In the genomic region with DNA sequence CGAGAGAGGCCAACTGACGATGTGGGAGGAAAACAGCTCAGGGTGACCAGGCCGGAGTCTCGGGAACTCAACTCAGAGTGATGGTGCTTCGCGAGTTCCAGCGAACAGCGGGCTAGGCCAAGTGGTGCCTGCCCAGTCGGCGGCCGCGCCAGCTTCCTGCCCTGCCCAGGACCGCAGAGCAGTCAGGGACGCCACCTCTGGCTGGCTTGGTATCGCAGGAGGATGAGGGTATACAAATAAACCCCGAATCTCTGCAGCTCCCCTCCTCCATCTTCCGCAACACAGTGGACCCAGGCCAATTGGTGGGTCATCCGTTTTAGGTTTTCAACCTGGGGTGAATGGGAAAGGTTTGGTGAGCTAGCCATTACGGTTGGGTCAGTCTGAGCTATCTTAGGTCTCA, we compare ENCODE assay signal across 8 mouse cellular contexts. TPM values are rescaled to one million over a fixed set of nuclear protein-coding genes. Genes with fewer than 3 reads are reported as not detected.
DNase-seq lines count a peak whose midpoint lies in the region; ATAC-seq and TF ChIP-seq lines count a peak whose summit lies in the region.

No protein-coding gene starts in this region.

- TF ChIP-seq POLR2A in testis, adult 2 months (IDR thresholded peaks at IDR 0.05; ENCODE audit: control insufficient read depth, low read depth, low read length) = no peak
- TF ChIP-seq POLR2A in cortical plate, adult 2 months (IDR thresholded peaks at IDR 0.05; ENCODE audit: extremely low read depth, insufficient read depth, low read length) = no peak
- TF ChIP-seq POLR2A in olfactory bulb, adult 2 months (IDR thresholded peaks at IDR 0.05; ENCODE audit: insufficient read depth, low read depth, low read length) = no peak

- H3K27ac ChIP-seq in testis, adult 2 months (ENCODE audit: control insufficient read depth, insufficient read depth, low read depth, low read length) = peak overlapping the region; percentile 17
- H3K27ac ChIP-seq in cortical plate, adult 2 months (ENCODE audit: insufficient read depth, low read length) = peak overlapping the region; percentile 77; the same call in 1 of the 2 replicates
- peak overlapping the region; percentile 89 for H3K27ac ChIP-seq in heart, embryonic 10.5 days
- H3K27ac ChIP-seq in kidney, embryonic 14.5 days (ENCODE audit: low read depth, low read length) = no peak overlapping the region
- peak overlapping the region; percentile 4; the same call in 1 of the 2 replicates for H3K27ac ChIP-seq in olfactory bulb, adult 2 months (ENCODE audit: insufficient read depth, low read depth, low read length)

- H3K9me3 ChIP-seq in heart, embryonic 10.5 days = no peaks in the 10 kb centered on the region
- H3K9me3 ChIP-seq in kidney, embryonic 14.5 days (ENCODE audit: control insufficient read depth, low read length) = no peaks in the 10 kb centered on the region

- no peaks in the 10 kb centered on the region for H3K27me3 ChIP-seq in testis, adult 2 months (ENCODE audit: control insufficient read depth, insufficient read depth, low read length)
- H3K27me3 ChIP-seq in heart, embryonic 10.5 days (ENCODE audit: insufficient read depth, poor library complexity, severe bottlenecking) = peaks cover 98% of the 10 kb centered on the region
- peaks cover 41% of the 10 kb centered on the region for H3K27me3 ChIP-seq in kidney, embryonic 14.5 days (ENCODE audit: control insufficient read depth, insufficient read depth, low read length)

- no peak for ATAC-seq in kidney, embryonic 14.5 days (ENCODE audit: low FRiP score, low TSS enrichment)

- peak overlapping the region; percentile 61 for H3K4me2 ChIP-seq in kidney, embryonic 14.5 days (replicated peaks; ENCODE audit: low read depth, low read length)

- WGBS in heart, embryonic 10.5 days = 1% methylated on average over 19 of the region's 19 CpGs
- 5% methylated on average over 19 of the region's 19 CpGs for WGBS in kidney, embryonic 14.5 days
- 30% methylated on average over 19 of the region's 19 CpGs for WGBS in olfactory bulb, adult 2 months

- DNase-seq in testis, postnatal 14 days (ENCODE audit: low spot score) = no peak
- DNase-seq in heart, embryonic 10.5 days (ENCODE audit: low spot score) = peak; percentile 81
- DNase-seq in lung, postnatal 10 days = peak; percentile 88
- DNase-seq in right cerebral cortex, adult 2 months (ENCODE audit: low spot score in 2 of 2) = no peak

- no peak overlapping the region for H3K9ac ChIP-seq in kidney, embryonic 14.5 days (ENCODE audit: low read depth, low read length)

- H3K4me3 ChIP-seq in testis, adult 2 months (ENCODE audit: control insufficient read depth, low read depth, low read length) = peak overlapping the region; percentile 47
- H3K4me3 ChIP-seq in cortical plate, adult 2 months (ENCODE audit: insufficient read depth, low read length) = peak overlapping the region; percentile 62
- H3K4me3 ChIP-seq in heart, embryonic 10.5 days = peak overlapping the region; percentile 58
- peak overlapping the region; percentile 34; the same call in 1 of the 2 replicates for H3K4me3 ChIP-seq in kidney, embryonic 14.5 days (ENCODE audit: low read length)
- H3K4me3 ChIP-seq in olfactory bulb, adult 2 months (ENCODE audit: insufficient read depth, low read depth, low read length) = peak overlapping the region; percentile 8

- peaks cover 35% of the 10 kb centered on the region for H3K4me1 ChIP-seq in testis, adult 2 months (ENCODE audit: control insufficient read depth, insufficient read depth, low read length)
- H3K4me1 ChIP-seq in cortical plate, adult 2 months (ENCODE audit: control insufficient read depth, insufficient read depth, low read length) = no peaks in the 10 kb centered on the region; the same call in 1 of the 2 replicates
- peaks cover 62% of the 10 kb centered on the region for H3K4me1 ChIP-seq in heart, embryonic 10.5 days
- H3K4me1 ChIP-seq in kidney, embryonic 14.5 days (ENCODE audit: control insufficient read depth, insufficient read depth, low read length) = peaks cover 19% of the 10 kb centered on the region; the same call in 1 of the 2 replicates
- peaks cover 43% of the 10 kb centered on the region for H3K4me1 ChIP-seq in olfactory bulb, adult 2 months (ENCODE audit: control insufficient read depth, insufficient read depth, low read length)

- peak; percentile 15; the same call in 1 of the 2 replicates for TF ChIP-seq CTCF in testis, adult 2 months (IDR thresholded peaks at IDR 0.05; ENCODE audit: control insufficient read depth, insufficient read depth, insufficient replicate concordance, low read depth, low read length)
- 0 out of 2 replicates have a peak, but pooled peaks have one; percentile 24 for TF ChIP-seq CTCF in cortical plate, adult 2 months (IDR thresholded peaks at IDR 0.05; ENCODE audit: extremely low read depth, insufficient read depth, low read length)
- TF ChIP-seq CTCF in olfactory bulb, adult 2 months (IDR thresholded peaks at IDR 0.05; ENCODE audit: insufficient read depth, low read depth, low read length) = no peak

- no peaks in the 10 kb centered on the region for H3K36me3 ChIP-seq in testis, adult 2 months (ENCODE audit: control insufficient read depth, insufficient read depth, low read length)
- H3K36me3 ChIP-seq in heart, embryonic 10.5 days = no peaks in the 10 kb centered on the region
- H3K36me3 ChIP-seq in kidney, embryonic 14.5 days (ENCODE audit: control insufficient read depth, insufficient read depth, low read length) = no peaks in the 10 kb centered on the region

RNA-seq across cellular contexts. Expression of a gene that starts 25.6 kb away (rescaled TPM):
- 0.65 and 0.72 TPM in 2 replicates for polyA plus RNA-seq in testis, adult 2 months (2012; rRNA removed)
- polyA plus RNA-seq in cortical plate, adult 2 months (2012; rRNA removed) = 17.7 and 18.5 TPM in 2 replicates
- polyA plus RNA-seq in heart, embryonic 10.5 days (2016; fragmentation: Nextera tagmentation; extraction: Ambion mirVana) = 17.5 and 20.8 TPM in 2 replicates
- 16.3 and 24.1 TPM in 2 replicates for polyA plus RNA-seq in kidney, embryonic 14.5 days (2014; fragmentation: Nextera tagmentation; extraction: Ambion mirVana)
- not detected in 2 replicates for polyA plus RNA-seq in olfactory bulb, adult 2 months (2012; ENCODE audit: insufficient read depth, insufficient read length, low replicate concordance, missing spikeins)

Comparison
In these comparisons a context has a peak if more than half of its experiments do, and no peak if none do; other contexts are left out.
1. H3K4me3 ChIP-seq: peak in every context shown above with its lines; median percentile 62 in cortical plate, adult 2 months; 58 in heart, embryonic 10.5 days; 47 in testis, adult 2 months; 34 in kidney, embryonic 14.5 days; 8 in olfactory bulb, adult 2 months.
2. DNase-seq: peak in heart, embryonic 10.5 days (single experiment) and lung, postnatal 10 days (single experiment); none in testis, postnatal 14 days (single experiment) and right cerebral cortex, adult 2 months (0 of 2).
3. RNA of a gene that starts 25.6 kb away (polyA plus RNA-seq): 16.3 to 24.1 TPM in kidney, embryonic 14.5 days, 17.7 to 18.5 TPM in cortical plate, adult 2 months, 17.5 to 20.8 TPM in heart, embryonic 10.5 days and not detected in olfactory bulb, adult 2 months; 0.65 to 0.72 TPM in testis, adult 2 months; every median in the first group is over 10 times any median in the second.